Comparison of ENCODE assay signal across 19 mouse cellular contexts in genomic region chr13:52521176-52521575, GRCm38 (mm10). TPM values are rescaled to one million over a fixed set of nuclear protein-coding genes. Genes with fewer than 3 reads are reported as not detected.
A peak's percentile ranks its signal among the peaks of the same experiment; 100 is the strongest.
DNase-seq lines count a peak whose midpoint lies in the region; ATAC-seq and TF ChIP-seq lines count a peak whose summit lies in the region.
"Had no signal": no experiment of that assay in that cellular context is flagged by ENCODE, and none has a peak within 500 bp of the region (broad histone marks: within the 10 kb centered on the region; RNA-seq: fewer than 3 reads in every experiment).

No protein-coding gene starts in this region.

- ATAC-seq in hindbrain, embryonic 16.5 days: 0 out of 2 replicates have a peak, but pooled peaks have one; percentile 14
- no peak for ATAC-seq in hindbrain, postnatal 0 days
- ATAC-seq: forebrain, embryonic 14.5 days; intestine, embryonic 16.5 days had no signal

- no peaks in the 10 kb centered on the region for H3K4me1 ChIP-seq in hindbrain, embryonic 16.5 days (ENCODE audit: control insufficient read depth, insufficient read depth, low read depth, low read length)
- no peaks in the 10 kb centered on the region for H3K4me1 ChIP-seq in hindbrain, postnatal 0 days (ENCODE audit: insufficient read depth, low read length)
- H3K4me1 ChIP-seq: embryonic facial prominence, embryonic 15.5 days had no signal

- no peak overlapping the region for H3K4me3 ChIP-seq in hindbrain, embryonic 16.5 days (ENCODE audit: low read length)
- no peak overlapping the region for H3K4me3 ChIP-seq in hindbrain, postnatal 0 days (ENCODE audit: low read length)
- no peak overlapping the region for H3K4me3 ChIP-seq in left cerebral cortex, adult 2 months
- H3K4me3 ChIP-seq: embryonic facial prominence, embryonic 15.5 days; erythroblast, embryonic 14.5 days; forebrain, embryonic 10.5 days; gastrocnemius, adult 2 months; heart, adult 2 months had no signal

- H3K36me3 ChIP-seq in hindbrain, embryonic 16.5 days (ENCODE audit: control insufficient read depth, insufficient read depth, low read length): no peaks in the 10 kb centered on the region
- no peaks in the 10 kb centered on the region for H3K36me3 ChIP-seq in hindbrain, postnatal 0 days (ENCODE audit: insufficient read depth, low read length)
- H3K36me3 ChIP-seq: embryonic facial prominence, embryonic 15.5 days; forebrain, embryonic 10.5 days had no signal

- no peaks in the 10 kb centered on the region for H3K27me3 ChIP-seq in hindbrain, embryonic 16.5 days (replicated peaks; ENCODE audit: control insufficient read depth, insufficient read depth, low read length)
- H3K27me3 ChIP-seq in hindbrain, postnatal 0 days (ENCODE audit: insufficient read depth, low read length): no peaks in the 10 kb centered on the region
- H3K27me3 ChIP-seq: embryonic facial prominence, embryonic 15.5 days had no signal

- 46% methylated on average over 6 of the region's 6 CpGs for WGBS in hindbrain, embryonic 16.5 days
- WGBS in hindbrain, postnatal 0 days: 46% methylated on average over 6 of the region's 6 CpGs

- peak; percentile 42 for DNase-seq in embryo, embryonic 10 days (ENCODE audit: low spot score)
- DNase-seq in embryo, embryonic 9.5 days (ENCODE audit: extremely low spot score): no peak
- no peak for DNase-seq in hindbrain, postnatal 0 days (ENCODE audit: low spot score)
- DNase-seq in ZHBTc4 (ENCODE audit: low read depth, low spot score) (peak; percentile 5), adipocyte (ENCODE audit: low spot score) (no peak)
- peak; percentile 22 for DNase-seq in embryo, embryonic 11 days
- DNase-seq in left cerebral cortex, adult 2 months (ENCODE audit: extremely low spot score in 1 of 2, low spot score in 2 of 2): no peak
- DNase-seq: adrenal gland, postnatal 14 days; gastrocnemius, adult 2 months; gastrocnemius, postnatal 25 days; heart, adult 2 months; kidney, adult 2 months had no signal

- no peak overlapping the region for H3K4me2 ChIP-seq in hindbrain, embryonic 16.5 days (ENCODE audit: low read length)
- no peak overlapping the region for H3K4me2 ChIP-seq in hindbrain, postnatal 0 days (ENCODE audit: low read depth, low read length)
- H3K4me2 ChIP-seq: embryonic facial prominence, embryonic 15.5 days; heart, embryonic 11.5 days had no signal

- intact Hi-C loops in left cerebral cortex, adult 2 months (cut with DNase I): no loop called here

- H3K27ac ChIP-seq in hindbrain, embryonic 16.5 days (ENCODE audit: low read depth, low read length): no peak overlapping the region
- H3K27ac ChIP-seq in hindbrain, postnatal 0 days: no peak overlapping the region
- no peak overlapping the region for H3K27ac ChIP-seq in left cerebral cortex, adult 2 months
- H3K27ac ChIP-seq: embryonic facial prominence, embryonic 15.5 days; forebrain, embryonic 10.5 days; gastrocnemius, adult 2 months; heart, adult 2 months had no signal

- no peaks in the 10 kb centered on the region for H3K9me3 ChIP-seq in hindbrain, embryonic 16.5 days (ENCODE audit: control insufficient read depth, low read length)
- H3K9me3 ChIP-seq in hindbrain, postnatal 0 days (ENCODE audit: low read length): no peaks in the 10 kb centered on the region
- H3K9me3 ChIP-seq: embryonic facial prominence, embryonic 15.5 days; forebrain, embryonic 10.5 days had no signal

- H3K9ac ChIP-seq in hindbrain, embryonic 16.5 days (ENCODE audit: low read depth, low read length): 0 out of 2 replicates have a peak overlapping the region, but pooled peaks have one; percentile 4
- no peak overlapping the region for H3K9ac ChIP-seq in hindbrain, postnatal 0 days (replicated peaks; ENCODE audit: low read length)
- H3K9ac ChIP-seq: embryonic facial prominence, embryonic 15.5 days had no signal

- no peak for TF ChIP-seq CTCF in hindbrain, postnatal 0 days (IDR thresholded peaks at IDR 0.05; ENCODE audit: low read depth)
- TF ChIP-seq CTCF in left cerebral cortex, adult 2 months (IDR thresholded peaks at IDR 0.05): no peak

RNA-seq across cellular contexts. Expression of gene Diras2, which starts 9.9 kb away (rescaled TPM):
- 6.2 and 7.9 TPM in 2 replicates for polyA plus RNA-seq in hindbrain, embryonic 16.5 days (2015; fragmentation: Nextera tagmentation; extraction: Ambion mirVana)
- total RNA-seq in hindbrain, postnatal 0 days (2014; rRNA removed): 64.4 and 64.5 TPM in 2 replicates
- 7.3 and 7.9 TPM in 2 replicates for polyA plus RNA-seq in hindbrain, postnatal 0 days (2015; fragmentation: Nextera tagmentation; extraction: Ambion mirVana)
- 100 to 1,000 TPM; 170 to 185 TPM for total RNA-seq in left cerebral cortex, adult 2 months (2021)
- polyA plus RNA-seq: erythroblast, embryonic 14.5 days had no signal

Comparison
In these comparisons a context has a peak if more than half of its experiments do, and no peak if none do; other contexts are left out.
1. DNase-seq: peak in embryo, embryonic 10 days (single experiment), ZHBTc4 (single experiment) and embryo, embryonic 11 days (single experiment); none in embryo, embryonic 9.5 days (single experiment), hindbrain, postnatal 0 days (single experiment), adipocyte (single experiment) and left cerebral cortex, adult 2 months (0 of 2).